ENCODE assay signal across 8 mouse cellular contexts in the genomic region with DNA sequence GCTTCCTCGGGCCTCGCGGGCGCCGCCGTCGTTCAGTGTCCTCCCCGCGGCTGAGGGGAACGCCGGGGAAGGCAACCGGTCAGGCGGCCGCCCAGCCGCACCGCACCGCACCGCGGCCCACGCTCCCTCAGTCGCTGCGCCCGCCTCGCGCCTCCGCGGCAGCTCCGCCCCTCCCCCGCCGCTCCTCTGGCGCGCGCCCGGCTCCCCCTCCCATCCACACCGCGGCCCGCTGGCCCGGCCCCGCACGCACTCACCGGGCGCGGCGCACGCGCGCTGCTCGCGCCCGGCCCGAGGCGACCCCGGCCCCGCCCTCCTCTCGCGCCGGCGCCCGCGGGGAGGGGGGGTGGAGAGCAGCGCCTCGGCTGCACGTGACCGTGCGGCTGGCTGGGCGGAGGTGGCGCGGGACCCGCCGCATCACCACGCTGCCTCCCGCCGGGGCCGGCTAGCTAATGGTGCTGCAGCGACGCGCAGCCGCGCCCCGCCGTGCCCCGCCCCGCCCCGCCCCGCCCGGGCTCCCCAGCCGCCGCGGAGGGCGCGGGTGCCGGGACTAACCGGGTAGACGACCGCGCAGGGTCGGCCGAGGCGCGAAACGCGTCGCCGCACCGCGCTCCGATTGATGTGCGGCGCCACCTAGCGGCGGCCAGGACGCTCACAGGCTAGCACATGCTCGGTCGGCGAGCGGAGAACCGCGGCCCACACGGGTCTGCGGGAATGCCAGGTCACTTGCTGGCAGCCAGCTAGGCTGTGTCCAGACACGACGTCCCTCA. TPM values are rescaled to one million over a fixed set of nuclear protein-coding genes. Genes with fewer than 3 reads are reported as not detected.
DNase-seq lines count a peak whose midpoint lies in the region; ATAC-seq and TF ChIP-seq lines count a peak whose summit lies in the region.

Gene Rev1, minus strand, starts transcription at position 301 of the 767 bp plus-strand sequence.

- H3K27ac ChIP-seq in hindbrain, embryonic 12.5 days: peak within 1 kb of the TSS; percentile 98

- no peaks in the 10 kb centered on the region for H3K36me3 ChIP-seq in hindbrain, embryonic 12.5 days

- peak within 1 kb of the TSS; percentile 90 for H3K4me3 ChIP-seq in hindbrain, embryonic 12.5 days

- DNase-seq in Patski (ENCODE audit: low read depth, low spot score): peak; percentile 28
- DNase-seq in cerebellum, postnatal 10 days: peak; percentile 98 to 99
- peak; percentile 95 for DNase-seq in frontal cortex, postnatal 10 days (ENCODE audit: low spot score in 2 of 2)
- peak; percentile 94 to 96 for DNase-seq in layer of hippocampus, postnatal 14 days (ENCODE audit: low spot score in 2 of 2)
- peak; percentile 93 for DNase-seq in lung, postnatal 10 days
- peak; percentile 86 for DNase-seq in ovary, postnatal 14 days (ENCODE audit: low spot score)
- DNase-seq in thymus, postnatal 10 days (ENCODE audit: low spot score in 2 of 2): peak; percentile 84

- TF ChIP-seq CTCF in Patski (IDR thresholded peaks at IDR 0.05): peak; percentile 99

- no peaks in the 10 kb centered on the region for H3K9me3 ChIP-seq in hindbrain, embryonic 12.5 days (replicated peaks)

- in situ Hi-C loops in Patski (cut with MboI; ENCODE audit: low pct_unique_long_range_greater_than_20kb): loop anchor here (10.0 kb wide), 1 partner anchor 255 kb away; the partner anchor contains the start of gene Lipt1

- peak within 1 kb of the TSS; percentile 97 for H3K9ac ChIP-seq in hindbrain, embryonic 12.5 days

- peaks cover 17% of the 10 kb centered on the region for H3K4me1 ChIP-seq in hindbrain, embryonic 12.5 days

- H3K4me2 ChIP-seq in hindbrain, embryonic 12.5 days (replicated peaks): peak within 1 kb of the TSS; percentile 90

- POLR2A ChIA-PET in Patski (lab: Charles Lee): no interaction called here

- peak; percentile 93 for ATAC-seq in Patski
- ATAC-seq in hindbrain, embryonic 12.5 days (ENCODE audit: low FRiP score): peak; percentile 96

- peaks cover 10% of the 10 kb centered on the region for H3K27me3 ChIP-seq in Patski
- H3K27me3 ChIP-seq in hindbrain, embryonic 12.5 days: no peaks in the 10 kb centered on the region

- CTCF ChIA-PET in Patski (lab: Charles Lee): no interaction called here

- WGBS in hindbrain, embryonic 12.5 days: under 1% methylated on average over 52 of the region's 122 CpGs

RNA-seq across cellular contexts. Expression of gene Rev1, which starts in this region (rescaled TPM):
- 17.3 TPM for polyA plus RNA-seq in Patski (2021)
- 40.4 and 44.2 TPM in 2 replicates for polyA plus RNA-seq in hindbrain, embryonic 12.5 days (2016; fragmentation: Nextera tagmentation; extraction: Ambion mirVana)
- 10 to 100 TPM; 33.0 to 36.4 TPM for total RNA-seq in layer of hippocampus, postnatal 14 days (2021)

Comparison
In these comparisons a context has a peak if more than half of its experiments do, and no peak if none do; other contexts are left out.
1. Peak in every context shown above with its lines: DNase-seq, ATAC-seq, H3K4me3 ChIP-seq and H3K27ac ChIP-seq.
2. DNase-seq: peak in every context shown above with its lines; median percentile 98 in cerebellum, postnatal 10 days; 95 in frontal cortex, postnatal 10 days; 95 in layer of hippocampus, postnatal 14 days; 93 in lung, postnatal 10 days; 86 in ovary, postnatal 14 days; 84 in thymus, postnatal 10 days; 28 in Patski.